Mouse (Mus musculus): ENCODE results near the gene Pklr.

The Pklr gene

GRCm38 (mm10) chr3:89193853-89194252, 57.9 kb downstream of the Pklr start:
- no peak for DNase-seq (ENCODE audit: low spot score in 2 of 2)
